Mouse (Mus musculus): Measurements from ENCODE around the gene Kmt2b.

DNA sequence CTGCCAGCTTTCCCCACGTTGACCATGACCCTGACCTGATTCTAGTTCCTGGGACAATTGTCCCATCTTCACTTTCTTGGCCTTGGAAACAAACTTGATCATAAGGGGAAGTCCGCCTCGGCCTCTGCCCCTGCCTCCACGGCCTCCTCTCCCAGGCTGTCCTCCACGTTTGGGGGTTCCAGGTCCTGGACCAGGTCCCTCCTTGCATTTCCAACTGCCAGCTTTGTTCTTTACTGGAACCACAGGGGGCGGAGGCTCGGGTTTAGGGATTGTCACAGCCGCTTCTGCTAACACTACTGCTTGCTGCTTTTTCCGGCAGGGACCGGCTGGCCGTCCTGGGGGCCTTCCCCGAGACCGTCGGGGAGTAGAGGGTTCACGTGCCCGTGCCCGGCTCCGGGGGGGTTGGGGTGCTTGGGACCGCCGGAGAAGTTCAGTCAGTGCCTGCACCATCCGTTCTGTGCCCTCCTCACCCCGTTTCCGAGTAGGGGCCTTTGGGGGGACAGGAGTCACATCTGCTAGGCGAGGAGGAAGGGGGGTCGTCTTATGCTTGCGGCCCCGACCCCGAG, 2.0 kb downstream of the Kmt2b start:
- TF ChIP-seq POLR2A (IDR thresholded peaks at IDR 0.05; ENCODE audit: borderline replicate concordance, insufficient read depth, low read length) = no peak
- TF ChIP-seq CTCF (IDR thresholded peaks at IDR 0.05; ENCODE audit: borderline replicate concordance, insufficient read depth, low read depth, low read length) = no peak

All from cerebellum, adult 2 months (tissue).